13 mouse cellular contexts compared by ENCODE assay signal in the genomic region with DNA sequence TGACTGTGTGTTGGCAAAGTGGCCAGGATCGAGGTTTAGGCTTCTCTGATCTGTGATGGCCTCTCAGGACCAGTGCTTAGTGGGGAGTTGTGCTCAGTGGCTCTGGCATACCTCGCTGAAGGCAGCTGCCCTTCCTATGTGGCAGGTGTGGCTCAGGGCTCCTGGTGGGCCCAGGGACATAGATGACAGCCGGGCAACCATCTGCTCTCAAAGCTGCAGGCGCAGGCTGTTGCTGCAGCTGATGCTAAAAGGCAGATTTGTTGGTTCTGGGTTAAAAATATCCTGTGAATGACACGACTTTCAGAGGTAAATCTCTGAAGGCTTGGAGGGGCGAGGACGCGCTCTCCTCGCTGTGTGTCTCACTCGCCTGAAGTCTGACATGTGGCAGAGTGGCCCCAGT.
DNase-seq lines count a peak whose midpoint lies in the region; ATAC-seq lines count a peak whose summit lies in the region.
"Had no signal": no experiment of that assay in that cellular context is flagged by ENCODE, and none has a peak within 500 bp of the region (broad histone marks: within the 10 kb centered on the region; RNA-seq: fewer than 3 reads in every experiment).

No protein-coding gene starts in this region.

- H3K27me3 ChIP-seq in embryonic facial prominence, embryonic 13.5 days, result no peaks in the 10 kb centered on the region
- no peaks in the 10 kb centered on the region for H3K27me3 ChIP-seq in embryonic facial prominence, embryonic 10.5 days (replicated peaks; ENCODE audit: low read depth, poor library complexity, severe bottlenecking)
- H3K27me3 ChIP-seq in embryonic facial prominence, embryonic 14.5 days (replicated peaks; ENCODE audit: control insufficient read depth, insufficient read depth, low read length), result no peaks in the 10 kb centered on the region
- H3K27me3 ChIP-seq: hindbrain, embryonic 13.5 days had no signal

- intact Hi-C loops in left cerebral cortex, postnatal 25 days (cut with DNase I), result no loop called here

- no peak overlapping the region for H3K4me3 ChIP-seq in embryonic facial prominence, embryonic 13.5 days
- no peak overlapping the region for H3K4me3 ChIP-seq in embryonic facial prominence, embryonic 10.5 days
- no peak overlapping the region for H3K4me3 ChIP-seq in embryonic facial prominence, embryonic 14.5 days (ENCODE audit: low read depth, low read length)
- H3K4me3 ChIP-seq: heart, adult 2 months; hindbrain, embryonic 13.5 days had no signal

- no peaks in the 10 kb centered on the region for H3K36me3 ChIP-seq in embryonic facial prominence, embryonic 13.5 days
- no peaks in the 10 kb centered on the region for H3K36me3 ChIP-seq in embryonic facial prominence, embryonic 10.5 days (replicated peaks)
- no peaks in the 10 kb centered on the region for H3K36me3 ChIP-seq in embryonic facial prominence, embryonic 14.5 days (ENCODE audit: control insufficient read depth, insufficient read depth, low read length)
- H3K36me3 ChIP-seq: hindbrain, embryonic 13.5 days had no signal

- no peak for DNase-seq in embryonic facial prominence, embryonic 10.5 days (ENCODE audit: low spot score)
- DNase-seq in brain, adult 2 months (ENCODE audit: low read depth, low spot score), result peak; percentile 87
- DNase-seq in embryonic facial prominence, embryonic 14.5 days (ENCODE audit: low spot score), result peak; percentile 39
- peak; percentile 52 to 59 for DNase-seq in left cerebral cortex, postnatal 25 days (ENCODE audit: low spot score in 2 of 2)
- no peak for DNase-seq in embryo, embryonic 9.5 days (ENCODE audit: extremely low spot score)
- DNase-seq in embryo, embryonic 10.5 days (ENCODE audit: low spot score), result no peak
- DNase-seq in thymus, postnatal 10 days (ENCODE audit: low spot score in 2 of 2), result no peak
- DNase-seq: heart, adult 2 months; kidney, postnatal 36 days had no signal

- no peak overlapping the region for H3K4me2 ChIP-seq in embryonic facial prominence, embryonic 13.5 days
- H3K4me2 ChIP-seq in embryonic facial prominence, embryonic 14.5 days (ENCODE audit: low read depth, low read length), result no peak overlapping the region
- H3K4me2 ChIP-seq: hindbrain, embryonic 13.5 days had no signal

- 83% methylated on average over 10 of the region's 10 CpGs for WGBS in embryonic facial prominence, embryonic 13.5 days
- 85% methylated on average over 10 of the region's 10 CpGs for WGBS in embryonic facial prominence, embryonic 10.5 days
- 83% methylated on average over 10 of the region's 10 CpGs for WGBS in embryonic facial prominence, embryonic 14.5 days

- ATAC-seq in embryonic facial prominence, embryonic 13.5 days (ENCODE audit: insufficient number of reproducible peaks, insufficient read depth, low FRiP score, low TSS enrichment, low read depth), result no peak
- no peak for ATAC-seq in embryonic facial prominence, embryonic 14.5 days (ENCODE audit: low read depth)

- peaks cover 4% of the 10 kb centered on the region; the same call in 1 of the 2 replicates for H3K4me1 ChIP-seq in embryonic facial prominence, embryonic 13.5 days
- H3K4me1 ChIP-seq in embryonic facial prominence, embryonic 10.5 days, result peaks cover 20% of the 10 kb centered on the region
- no peaks in the 10 kb centered on the region for H3K4me1 ChIP-seq in embryonic facial prominence, embryonic 14.5 days (ENCODE audit: control insufficient read depth, insufficient read depth, low read length)

- no peaks in the 10 kb centered on the region for H3K9me3 ChIP-seq in embryonic facial prominence, embryonic 13.5 days
- H3K9me3 ChIP-seq in embryonic facial prominence, embryonic 10.5 days, result no peaks in the 10 kb centered on the region
- H3K9me3 ChIP-seq in embryonic facial prominence, embryonic 14.5 days (ENCODE audit: control insufficient read depth, low read length), result no peaks in the 10 kb centered on the region
- H3K9me3 ChIP-seq: hindbrain, embryonic 13.5 days had no signal

- no peak overlapping the region for H3K27ac ChIP-seq in embryonic facial prominence, embryonic 13.5 days
- H3K27ac ChIP-seq in embryonic facial prominence, embryonic 10.5 days (replicated peaks), result no peak overlapping the region
- no peak overlapping the region for H3K27ac ChIP-seq in embryonic facial prominence, embryonic 14.5 days (replicated peaks; ENCODE audit: low read depth, low read length)
- H3K27ac ChIP-seq: heart, adult 2 months; hindbrain, embryonic 13.5 days; liver, embryonic 14.5 days; macrophage had no signal

- H3K9ac ChIP-seq in embryonic facial prominence, embryonic 13.5 days, result peak overlapping the region; percentile 11; the same call in 1 of the 2 replicates
- H3K9ac ChIP-seq in embryonic facial prominence, embryonic 14.5 days (ENCODE audit: low read depth, low read length), result no peak overlapping the region
- H3K9ac ChIP-seq: hindbrain, embryonic 13.5 days; liver, embryonic 14.5 days had no signal

Comparison
In these comparisons a context has a peak if more than half of its experiments do, and no peak if none do; other contexts are left out.
1. DNase-seq: peak in brain, adult 2 months (single experiment), embryonic facial prominence, embryonic 14.5 days (single experiment) and left cerebral cortex, postnatal 25 days (2 of 2); none in embryonic facial prominence, embryonic 10.5 days (single experiment), embryo, embryonic 9.5 days (single experiment), embryo, embryonic 10.5 days (single experiment) and thymus, postnatal 10 days (0 of 2).